Mouse (Mus musculus) CH12.LX (cell line): ENCODE measurements around the gene Dnah11.

Experiments
- CTCF ChIP-seq, 2 experiments: IDR thresholded peaks in 1 of 2; conservative IDR thresholded peaks in 1 of 2; 2 replicates each; pipeline ENCODE4 v1.5.1; 2011 to 2012; ENCODE audit warnings: low read depth in 2 of 2, low read length in 2 of 2, improper control_type of control experiment in 1 of 2, inconsistent platforms in 1 of 2, mild to moderate bottlenecking in 1 of 2, moderate library complexity in 1 of 2
- EP300 ChIP-seq: IDR thresholded peaks from 2 replicates; pipeline ENCODE4 v1.6.1; 2011; ENCODE audit warnings: low read length, improper control_type of control experiment

- TF ChIP-seq CTCF (conservative IDR thresholded peaks at IDR 0.05 in 1 of 2, IDR thresholded peaks at IDR 0.05 in 1 of 2; ENCODE audit: low read depth in 2 of 2, low read length in 2 of 2): peak in 1 of 2 experiments; percentile 47; a peak in 2 of 4 replicates
- TF ChIP-seq EP300: peak; percentile 27; the same call in 1 of the 2 replicates
These were observed 203.9 kb downstream of the Dnah11 start for GRCm38 (mm10) chr12:117994938-117995337.
